Mouse (Mus musculus) stomach, embryonic 15.5 days (tissue): ENCODE measurements around the gene Nxph1. TPM values are rescaled to one million over a fixed set of nuclear protein-coding genes. Genes with fewer than 3 reads are reported as not detected.

Experiments used
- ATAC-seq: fragments of 200-750 bp; cut with Nextera tagmentation; 2 replicates; pipeline ENCODE4 v1.8.0; 2017; ENCODE audit warnings: low read depth, moderate number of reproducible peaks, moderate TSS enrichment; ENCODE audit not compliant: insufficient read depth, low FRiP score
- H3K27ac ChIP-seq: fragments of 300-500 bp; sonication (generic); 2 replicates; pipeline ENCODE4 v1.5.1; 2015; ENCODE audit warnings: mild to moderate bottlenecking, inconsistent platforms
- H3K27me3 ChIP-seq: fragments of 300-500 bp; sonication (generic); replicated peaks from 2 replicates; pipeline ENCODE4 v1.6.1; 2015; ENCODE audit warnings: inconsistent platforms
- H3K36me3 ChIP-seq: fragments of 300-500 bp; sonication (generic); 2 replicates; pipeline ENCODE4 v1.6.1; 2015; ENCODE audit warnings: inconsistent platforms
- H3K4me1 ChIP-seq: fragments of 300-500 bp; sonication (generic); 2 replicates; pipeline ENCODE4 v1.6.1; 2015; ENCODE audit warnings: inconsistent platforms
- H3K4me2 ChIP-seq: fragments of 300-500 bp; sonication (generic); 2 replicates; pipeline ENCODE4 v1.6.1; 2015; ENCODE audit warnings: mild to moderate bottlenecking, inconsistent platforms
- H3K4me3 ChIP-seq: fragments of 300-500 bp; sonication (generic); replicated peaks from 2 replicates; pipeline ENCODE4 v1.5.1; 2015; ENCODE audit warnings: inconsistent platforms
- H3K9ac ChIP-seq: fragments of 300-500 bp; sonication (generic); 2 replicates; pipeline ENCODE4 v1.6.1; 2015; ENCODE audit warnings: inconsistent platforms
- H3K9me3 ChIP-seq: fragments of 300-500 bp; sonication (generic); 2 replicates; pipeline ENCODE4 v1.6.1; 2016; ENCODE audit warnings: inconsistent platforms
- WGBS: fragments of 180-500 bp; shearing (Covaris S2); methylation state at CpG from one replicate; pipeline ENCODE4 v1.1.7; 2015; 5-methylcytosine and 5-hydroxymethylcytosine counted together
- polyA plus RNA-seq: library from polyadenylated mRNA; unstranded; fragments of >200 nt; fragmentation: Nextera tagmentation; extraction: Ambion mirVana; gene quantifications from 2 replicates; pipeline ENCODE4 v1.2.1, GENCODE M21; 2015

Gene Nxph1
- polyA plus RNA-seq, 1 experiment from 2014 or later = 0.63 TPM

GRCm38 (mm10) chr6:9182477-9182876 lies 234.2 kb downstream of the Nxph1 start:
- no peaks in the 10 kb centered on the region for H3K9me3 ChIP-seq
- no peak overlapping the region for H3K9ac ChIP-seq
- H3K27me3 ChIP-seq = no peaks in the 10 kb centered on the region
- no peak overlapping the region for H3K4me3 ChIP-seq
- no peaks in the 10 kb centered on the region for H3K4me1 ChIP-seq
- no peaks in the 10 kb centered on the region for H3K36me3 ChIP-seq
- no peak overlapping the region for H3K27ac ChIP-seq
- no peak overlapping the region for H3K4me2 ChIP-seq
- ATAC-seq = no peak
- WGBS = 50% methylated on average over 3 of the region's 3 CpGs

DNA sequence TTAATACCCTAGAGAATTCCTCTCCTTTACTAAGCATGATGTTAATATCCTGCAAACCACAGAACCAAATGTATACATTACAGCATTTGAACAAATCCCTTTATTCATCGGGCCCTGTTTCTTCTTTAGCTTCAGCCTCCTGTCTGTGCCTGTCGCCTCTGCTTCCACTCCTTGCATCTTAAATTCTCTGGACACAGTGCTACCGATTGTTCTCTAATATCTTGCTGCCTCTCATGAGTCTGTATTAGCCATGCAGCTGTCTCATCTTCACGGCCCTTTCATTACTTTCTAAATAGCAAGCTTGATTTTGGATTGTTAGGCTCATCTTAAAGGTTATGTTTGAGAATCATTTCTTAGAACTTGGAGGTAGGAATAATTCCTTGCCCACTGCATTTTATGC lies 262.5 kb downstream of the Nxph1 start:
- ATAC-seq = no peak
- no peaks in the 10 kb centered on the region for H3K36me3 ChIP-seq
- H3K4me2 ChIP-seq = no peak overlapping the region
- H3K27me3 ChIP-seq = no peaks in the 10 kb centered on the region
- 75% methylated on average over 4 of the region's 4 CpGs for WGBS
- no peak overlapping the region for H3K9ac ChIP-seq
- no peaks in the 10 kb centered on the region for H3K9me3 ChIP-seq
- H3K4me1 ChIP-seq = no peaks in the 10 kb centered on the region
- H3K27ac ChIP-seq = no peak overlapping the region
- no peak overlapping the region for H3K4me3 ChIP-seq

GRCm38 (mm10) chr6:9220724-9221453 lies 272.7 kb downstream of the Nxph1 start:
- WGBS = 76% methylated on average over 4 of the region's 4 CpGs
- Histone ChIP-seq H3K9me3 (no peaks in the 10 kb centered on the region), H3K9ac (no peak overlapping the region), H3K27ac (no peak overlapping the region), H3K4me2 (no peak overlapping the region), H3K27me3 (no peaks in the 10 kb centered on the region), H3K36me3 (no peaks in the 10 kb centered on the region), H3K4me3 (no peak overlapping the region), H3K4me1 (no peaks in the 10 kb centered on the region)
- ATAC-seq = no peak

- H3K4me2 ChIP-seq = no peak overlapping the region
- H3K9ac ChIP-seq = no peak overlapping the region
- no peak for ATAC-seq
- no peak overlapping the region for H3K27ac ChIP-seq
- H3K36me3 ChIP-seq = no peaks in the 10 kb centered on the region
- H3K9me3 ChIP-seq = no peaks in the 10 kb centered on the region
- no peak overlapping the region for H3K4me3 ChIP-seq
- no peaks in the 10 kb centered on the region for H3K27me3 ChIP-seq
- H3K4me1 ChIP-seq = no peaks in the 10 kb centered on the region
Measured at GRCm38 (mm10) chr6:9234802-9235201, 286.6 kb downstream of the Nxph1 start.

GRCm38 (mm10) chr6:9267998-9268397 lies 319.8 kb downstream of the Nxph1 start:
- Histone ChIP-seq H3K4me3 (no peak overlapping the region), H3K4me2 (no peak overlapping the region), H3K4me1 (no peaks in the 10 kb centered on the region), H3K27ac (no peak overlapping the region), H3K9ac (no peak overlapping the region), H3K9me3 (no peaks in the 10 kb centered on the region), H3K36me3 (no peaks in the 10 kb centered on the region), H3K27me3 (no peaks in the 10 kb centered on the region)
- 82% methylated on average over 1 of the region's 1 CpGs for WGBS
- ATAC-seq = no peak

Other genes with a start within 250 kb of the Nxph1 start
- gene Ica1, start 169.9 kb upstream of the Nxph1 start, polyA plus RNA-seq = 28.2 and 36.8 TPM in 2 replicates